Comparison of ENCODE assay signal across 8 mouse cellular contexts in the genomic region with DNA sequence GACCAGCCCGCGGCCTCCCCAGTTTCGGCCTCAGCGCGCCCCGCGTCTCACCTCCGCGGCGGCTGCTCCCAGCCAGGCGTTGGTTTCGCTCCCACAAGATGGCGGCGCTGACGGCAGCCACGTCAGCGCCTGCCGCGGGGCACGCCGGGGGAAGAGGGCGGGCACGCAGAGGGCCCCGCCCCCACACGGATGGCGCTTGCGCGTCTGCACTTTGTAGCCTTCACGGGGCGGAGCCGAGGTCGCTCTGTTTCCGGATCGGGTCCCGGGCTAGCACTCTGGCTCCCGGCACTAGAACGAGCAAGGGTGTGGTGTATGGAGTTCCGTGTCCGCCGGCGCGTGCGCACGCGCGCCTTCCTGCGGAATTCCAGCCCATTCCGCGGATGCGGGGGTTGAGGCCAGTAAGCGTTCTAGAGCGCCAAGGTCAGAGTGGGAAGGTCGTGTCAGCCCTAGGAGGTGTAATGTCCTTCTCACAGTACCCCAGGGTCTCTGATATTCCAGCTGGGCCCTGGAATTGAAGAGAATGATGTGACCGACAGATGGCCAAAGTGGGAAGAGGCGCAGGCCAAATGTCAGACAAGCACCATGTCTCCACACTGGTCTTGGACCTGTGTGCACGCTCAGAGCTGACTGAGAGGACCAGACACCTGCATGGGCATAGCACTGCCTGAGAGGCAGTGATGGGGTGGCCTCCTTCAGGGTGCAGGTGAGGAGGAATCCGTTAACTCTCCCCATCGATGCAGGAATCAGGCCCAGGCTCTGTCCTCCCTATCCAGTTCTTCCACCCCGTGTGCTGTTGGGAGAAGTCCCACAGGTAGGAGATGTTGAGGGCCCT. TPM values are rescaled to one million over a fixed set of nuclear protein-coding genes. Genes with fewer than 3 reads are reported as not detected.
A peak's percentile ranks its signal among the peaks of the same experiment; 100 is the strongest.
DNase-seq lines count a peak whose midpoint lies in the region; ATAC-seq lines count a peak whose summit lies in the region.

A gene (minus strand): TSS at position 149 of the 832 bp plus-strand sequence.

- peaks cover 63% of the 10 kb centered on the region for H3K4me1 ChIP-seq in megakaryocyte, embryonic 14.5 days

- peak; percentile 84 for ATAC-seq in common myeloid progenitor, adult 5-6 weeks (replicated peaks; ENCODE audit: low read depth, poor library complexity, severe bottlenecking)

- H3K36me3 ChIP-seq in megakaryocyte, embryonic 14.5 days (replicated peaks; ENCODE audit: low read length), result peaks cover 14% of the 10 kb centered on the region

- peaks cover 11% of the 10 kb centered on the region for H3K27me3 ChIP-seq in megakaryocyte, embryonic 14.5 days (replicated peaks)

- H3K4me3 ChIP-seq in megakaryocyte, embryonic 14.5 days (replicated peaks), result peak within 1 kb of the TSS; percentile 92

- H3K9me3 ChIP-seq in megakaryocyte, embryonic 14.5 days, result no peaks in the 10 kb centered on the region

- peak; percentile 99 for DNase-seq in ZHBTc4 (ENCODE audit: low read depth, low spot score)
- DNase-seq in gastrocnemius, adult 8-10 months (ENCODE audit: low spot score in 2 of 2), result peak; percentile 94 to 95
- peak; percentile 92 for DNase-seq in hindlimb bud, embryonic 11.5 days (ENCODE audit: extremely low spot score, low read depth, low spot score)
- peak; percentile 87 to 96 for DNase-seq in left cerebral cortex, adult 8-10 months (ENCODE audit: low spot score in 2 of 2)
- DNase-seq in right cerebral cortex, postnatal 10 days (ENCODE audit: low spot score in 2 of 2), result peak; percentile 97
- DNase-seq in urinary bladder, postnatal 25 days (ENCODE audit: low spot score), result peak; percentile 96

RNA-seq across cellular contexts. Expression of the gene that starts here (rescaled TPM):
- total RNA-seq in common myeloid progenitor, adult 5-6 weeks (2017), result 300 and 320 TPM in 2 replicates
- 100 to 1,000 TPM; 244 to 252 (median 245) TPM for total RNA-seq in gastrocnemius, adult 8-10 months (2022)
- 100 to 1,000 TPM; 419 to 439 (median 436) TPM for total RNA-seq in left cerebral cortex, adult 8-10 months (2022)
- 222 and 240 TPM in 2 replicates for polyA plus RNA-seq in megakaryocyte, embryonic 14.5 days (2012; ENCODE audit: insufficient read depth, low replicate concordance)

Comparison
In these comparisons a context has a peak if more than half of its experiments do, and no peak if none do; other contexts are left out.
1. Peak in every context shown above with its lines: DNase-seq, ATAC-seq and H3K4me3 ChIP-seq.